ENCODE assay signal across 9 mouse cellular contexts in genomic region chr8:125285391-125285790, GRCm38 (mm10).
DNase-seq lines count a peak whose midpoint lies in the region; ATAC-seq and TF ChIP-seq lines count a peak whose summit lies in the region.
"Had no signal": no experiment of that assay in that cellular context is flagged by ENCODE, and none has a peak within 500 bp of the region (broad histone marks: within the 10 kb centered on the region; RNA-seq: fewer than 3 reads in every experiment).

No protein-coding gene starts in this region.

- TF ChIP-seq CTCF in bone marrow macrophage, adult 2 months (IDR thresholded peaks at IDR 0.05; ENCODE audit: low read depth, low read length), result no peak

- DNase-seq in heart, adult 9 months (ENCODE audit: low spot score in 2 of 2), result peak; percentile 33 to 40
- no peak for DNase-seq in heart, postnatal 36 days
- no peak for DNase-seq in spleen, postnatal 10 days (ENCODE audit: low spot score in 2 of 2)
- DNase-seq in kidney, postnatal 25 days, result no peak
- DNase-seq: kidney, postnatal 36 days had no signal

- no peak overlapping the region for H3K9ac ChIP-seq in heart, embryonic 15.5 days

- TF ChIP-seq POLR2A in bone marrow macrophage, adult 2 months (IDR thresholded peaks at IDR 0.05; ENCODE audit: borderline replicate concordance, low read depth, low read length), result no peak

- H3K9me3 ChIP-seq in heart, embryonic 15.5 days (replicated peaks), result no peaks in the 10 kb centered on the region

- no peak overlapping the region for H3K4me2 ChIP-seq in heart, embryonic 15.5 days

- WGBS in heart, embryonic 15.5 days, result 83% methylated on average over 8 of the region's 8 CpGs

- no peaks in the 10 kb centered on the region for H3K36me3 ChIP-seq in heart, embryonic 15.5 days

- H3K27ac ChIP-seq in bone marrow macrophage, adult 2 months (ENCODE audit: insufficient read depth, low read depth, low read length), result peak overlapping the region; percentile 89
- H3K27ac ChIP-seq in brown adipose tissue, adult 24 weeks (replicated peaks; ENCODE audit: low read depth, low read length), result peak overlapping the region; percentile 35; the same call in 1 of the 2 replicates
- H3K27ac ChIP-seq in heart, embryonic 15.5 days, result peak overlapping the region; percentile 84

- no peak overlapping the region for H3K4me3 ChIP-seq in bone marrow macrophage, adult 2 months (ENCODE audit: insufficient read depth, low read length)
- H3K4me3 ChIP-seq in brown adipose tissue, adult 24 weeks (ENCODE audit: insufficient read depth, low read depth, low read length), result no peak overlapping the region
- no peak overlapping the region for H3K4me3 ChIP-seq in heart, embryonic 15.5 days
- H3K4me3 ChIP-seq: erythroblast, embryonic 14.5 days had no signal

- no peaks in the 10 kb centered on the region for H3K27me3 ChIP-seq in heart, embryonic 15.5 days

- intact Hi-C loops in heart, postnatal 36 days (cut with DNase I), result no loop called here

- no peak for ATAC-seq in heart, embryonic 15.5 days (replicated peaks; ENCODE audit: insufficient number of reproducible peaks, insufficient read depth, low FRiP score, low read depth)

- H3K4me1 ChIP-seq in bone marrow macrophage, adult 2 months (ENCODE audit: control insufficient read depth, insufficient read depth, low read length), result peaks cover 43% of the 10 kb centered on the region
- peaks cover 13% of the 10 kb centered on the region for H3K4me1 ChIP-seq in brown adipose tissue, adult 24 weeks (ENCODE audit: control insufficient read depth, insufficient read depth, insufficient read length, low read length)
- H3K4me1 ChIP-seq in heart, embryonic 15.5 days (replicated peaks), result peaks cover 52% of the 10 kb centered on the region

Comparison
In these comparisons a context has a peak if more than half of its experiments do, and no peak if none do; other contexts are left out.
1. DNase-seq: peak in heart, adult 9 months (2 of 2); none in heart, postnatal 36 days (0 of 2), spleen, postnatal 10 days (0 of 2) and kidney, postnatal 25 days (0 of 2).
2. H3K27ac ChIP-seq: peak in every context shown above with its lines; median percentile 89 in bone marrow macrophage, adult 2 months; 84 in heart, embryonic 15.5 days; 35 in brown adipose tissue, adult 24 weeks.